Mouse (Mus musculus) layer of hippocampus, postnatal 36 days (tissue): ENCODE measurements around the gene Prr14. TPM values are rescaled to one million over a fixed set of nuclear protein-coding genes. Genes with fewer than 3 reads are reported as not detected.
"Not testable (repeated sequence)": the region's sequence is repeated elsewhere in the genome, so short reads cannot be mapped to it uniquely, and the experiment has no call there.

Source experiments
- DNase-seq, 2 experiments: peaks; one replicate each; pipeline ENCODE4 v3.0.0; 2022
- total RNA-seq, 2 experiments: library from RNA; stranded (reverse); gene quantifications; 2 replicates each; pipeline ENCODE4 v1.2.3; 2021

The Prr14 gene
- 10 to 100 TPM; 27.6 to 30.5 TPM for total RNA-seq

DNA sequence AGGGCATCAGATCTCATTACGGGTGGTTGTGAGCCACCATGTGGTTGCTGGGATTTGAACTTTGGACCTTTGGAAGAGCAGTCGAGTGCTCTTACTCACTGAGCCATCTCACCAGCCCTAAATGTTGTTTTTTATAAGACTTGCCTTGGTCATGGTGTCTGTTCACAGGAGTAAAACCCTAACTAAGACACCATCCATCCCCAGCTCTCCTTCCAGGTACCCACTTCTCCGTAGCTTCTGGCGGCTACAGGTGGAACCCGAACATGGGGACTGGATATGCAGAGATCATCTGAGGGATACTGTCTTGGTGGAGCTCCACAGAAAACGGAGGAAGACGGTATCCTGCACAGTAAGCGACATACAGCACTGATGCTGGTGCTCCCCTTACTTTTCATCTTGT lies at the start of gene Prr14:
TSS of gene Prr14 (plus strand) at position 301 of the 400 bp plus-strand sequence.
- not testable (repeated sequence) for DNase-seq

GRCm38 (mm10) chr7:127411418-127411817 lies 48.0 kb upstream of the Prr14 start:
- DNase-seq: no peak

DNA sequence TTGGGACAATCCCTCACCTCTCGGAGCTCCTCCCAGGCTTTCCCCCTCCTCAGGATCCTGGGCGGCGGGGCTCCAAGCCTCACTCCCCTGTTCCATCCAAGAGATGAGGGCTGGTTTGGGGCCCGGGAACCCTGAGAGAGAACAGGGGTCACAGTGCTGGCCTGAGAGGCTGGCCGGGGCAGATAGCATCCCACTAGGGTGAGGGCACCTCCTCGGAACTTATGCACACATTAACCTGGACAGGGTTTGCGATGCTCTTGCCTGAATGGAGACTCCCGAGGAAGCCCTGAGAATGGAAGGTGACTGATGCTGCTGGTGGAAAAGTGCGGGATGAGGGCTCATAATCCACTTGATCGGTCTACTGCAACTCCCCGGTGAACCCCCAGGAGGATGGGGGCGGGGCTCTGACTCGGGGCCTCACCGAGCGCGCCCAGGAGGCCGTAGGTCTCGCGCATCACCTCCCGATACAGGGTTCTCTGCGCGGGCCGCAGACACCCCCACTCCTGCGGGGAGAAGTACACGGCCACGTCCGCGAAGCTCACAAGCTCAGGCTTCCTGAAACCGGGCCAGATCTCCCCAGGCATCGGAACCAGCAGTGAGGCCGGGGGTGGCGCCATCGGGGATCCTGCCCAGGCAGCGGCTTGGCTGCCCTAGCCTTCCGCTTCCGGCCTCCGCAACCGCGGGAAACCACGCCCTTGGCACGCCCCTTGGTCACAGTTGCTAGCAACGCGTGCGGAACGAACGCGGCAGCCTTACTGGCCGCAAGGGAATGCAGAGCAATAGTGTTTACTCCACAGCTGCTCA lies 37.8 kb upstream of the Prr14 start, which contains the start of gene Zfp688:
TSS of gene Zfp688 (minus strand) at position 681 of the 804 bp plus-strand sequence.
- DNase-seq: peak; percentile 93

- peak; percentile 24 to 37 for DNase-seq
Measured at GRCm38 (mm10) chr7:127422247-127422646, 37.2 kb upstream of the Prr14 start.

GRCm38 (mm10) chr7:127425291-127425690 lies 34.1 kb upstream of the Prr14 start:
- no peak for DNase-seq

- no peak for DNase-seq
Measured at GRCm38 (mm10) chr7:127425911-127426310, 33.5 kb upstream of the Prr14 start.

GRCm38 (mm10) chr7:127426354-127426753 lies 33.1 kb upstream of the Prr14 start:
- no peak for DNase-seq

DNA sequence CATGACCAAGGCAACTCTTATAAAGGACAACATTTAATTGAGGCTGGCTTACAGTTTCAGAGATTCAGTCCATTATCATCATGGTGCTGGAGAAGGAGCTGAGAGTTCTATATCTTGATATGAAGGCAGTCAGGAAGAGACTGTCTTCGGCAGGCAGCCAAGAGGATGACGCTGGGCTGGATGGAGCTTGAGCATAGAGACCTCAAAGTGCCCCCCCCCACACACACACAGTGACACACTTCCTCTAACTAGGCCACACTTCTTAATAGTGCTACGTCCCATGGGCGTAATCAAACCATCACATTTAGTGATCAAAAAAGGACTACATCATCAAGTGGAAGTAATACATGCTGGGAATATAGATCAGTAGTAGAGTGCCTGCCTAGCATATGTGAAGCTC lies 24.2 kb upstream of the Prr14 start:
- DNase-seq: no peak

DNA sequence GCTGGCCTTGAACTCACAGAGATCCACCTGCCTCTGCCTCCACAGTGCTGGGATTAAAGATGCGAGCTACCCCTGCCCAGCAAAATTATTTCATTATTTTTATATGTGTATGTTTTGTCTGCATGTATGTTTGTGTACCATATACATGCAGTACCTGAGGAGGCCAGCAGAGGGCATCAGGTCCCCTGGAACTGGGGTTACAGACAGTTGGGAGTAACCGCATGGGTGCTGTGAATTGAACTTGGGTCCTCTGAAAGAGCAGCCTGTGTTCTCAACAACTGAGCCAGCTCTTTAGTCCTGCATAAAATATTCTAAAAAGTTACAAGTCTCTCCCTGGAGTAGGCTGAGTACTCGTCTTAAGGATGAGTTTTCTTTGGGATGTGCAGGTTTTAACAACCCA lies 21.7 kb upstream of the Prr14 start:
- no peak for DNase-seq

DNA sequence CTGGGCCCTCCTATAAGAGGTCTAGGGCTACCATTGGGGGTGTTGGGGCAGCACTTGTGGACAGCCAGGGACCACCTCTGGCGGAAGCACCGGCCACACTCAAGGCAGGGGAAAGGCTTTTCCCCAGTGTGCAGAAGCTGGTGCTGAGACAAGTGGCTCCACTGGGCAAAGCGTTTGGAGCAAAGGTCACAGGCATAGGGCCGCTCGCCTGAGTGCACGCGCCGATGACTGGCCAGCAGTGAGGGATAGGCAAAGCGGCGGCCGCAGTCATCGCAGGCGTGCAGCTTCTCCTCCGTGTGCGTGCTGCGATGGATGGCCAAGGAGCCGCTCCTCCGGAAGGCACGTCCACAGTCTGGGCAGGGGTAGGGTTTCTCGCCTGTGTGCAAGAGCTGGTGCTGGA lies 15.4 kb upstream of the Prr14 start:
- DNase-seq: no peak

DNA sequence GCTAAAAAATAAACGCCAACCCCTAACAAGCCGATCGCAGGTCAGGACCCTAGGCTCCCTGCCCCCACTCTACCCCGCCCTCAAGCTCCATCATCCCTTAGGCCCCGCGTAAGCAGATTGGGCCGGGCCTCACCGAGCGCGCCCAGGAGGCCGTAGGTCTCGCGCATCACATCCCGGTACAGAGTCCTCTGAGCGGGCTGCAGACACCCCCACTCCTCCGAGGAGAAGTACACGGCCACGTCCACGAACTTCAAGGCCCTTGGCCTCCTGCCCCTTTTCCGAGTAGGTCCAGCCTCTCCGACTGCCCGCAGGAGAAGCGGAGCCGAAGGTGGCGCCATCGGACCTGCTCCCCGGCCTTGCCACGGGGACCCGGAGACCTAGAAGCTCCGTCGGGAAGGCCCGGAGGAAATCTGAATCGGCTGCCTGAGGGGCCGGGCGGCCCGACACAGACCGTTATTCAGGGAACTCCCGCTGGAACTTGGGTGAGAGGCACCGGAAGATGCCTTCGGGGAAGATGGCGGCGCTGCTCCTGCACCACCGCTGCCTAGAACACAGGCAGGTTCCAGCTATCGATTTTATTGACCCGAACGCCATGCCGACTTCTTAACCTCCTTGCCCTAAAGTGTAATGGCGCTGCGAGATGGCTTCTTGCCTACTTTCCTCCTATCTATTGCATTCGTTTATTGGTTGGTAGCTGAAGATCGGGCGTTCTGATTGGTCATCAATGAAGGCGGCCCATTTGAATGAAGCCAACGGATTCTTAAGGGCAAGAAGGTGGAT lies 10.7 kb upstream of the Prr14 start, which contains the start of gene Zfp689:
TSS of gene Zfp689 (minus strand) at position 638 of the 780 bp plus-strand sequence.
- peak; percentile 87 to 89 for DNase-seq

- DNase-seq: no peak
Measured at GRCm38 (mm10) chr7:127449966-127450365, 9.4 kb upstream of the Prr14 start.

DNA sequence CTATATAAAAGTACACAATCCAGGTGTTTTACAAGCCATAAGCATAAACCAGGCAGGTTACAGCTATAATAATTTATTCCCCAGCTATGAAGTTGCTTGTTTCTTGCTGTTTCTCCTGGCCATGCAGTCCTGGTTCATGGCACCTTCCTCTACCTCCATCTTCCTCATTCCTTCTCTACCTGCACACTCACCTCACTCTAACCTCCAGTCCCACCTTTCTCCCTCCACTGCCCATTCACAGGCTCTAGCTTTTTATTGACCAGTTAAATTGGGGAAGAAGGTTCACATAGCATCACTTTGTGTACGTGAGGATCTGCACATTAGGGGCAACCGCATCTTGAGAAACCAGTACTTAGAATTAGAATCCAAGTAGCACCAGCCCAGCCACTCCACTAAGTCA lies 6.4 kb upstream of the Prr14 start:
- DNase-seq: no peak

- DNase-seq: no peak
Measured at GRCm38 (mm10) chr7:127454905-127455304, 4.5 kb upstream of the Prr14 start.

- DNase-seq: not testable (repeated sequence)
Measured at GRCm38 (mm10) chr7:127458371-127459122, 864 bp upstream of the Prr14 start.

- no peak for DNase-seq
Measured at GRCm38 (mm10) chr7:127465191-127465590, 5.8 kb downstream of the Prr14 start.

DNA sequence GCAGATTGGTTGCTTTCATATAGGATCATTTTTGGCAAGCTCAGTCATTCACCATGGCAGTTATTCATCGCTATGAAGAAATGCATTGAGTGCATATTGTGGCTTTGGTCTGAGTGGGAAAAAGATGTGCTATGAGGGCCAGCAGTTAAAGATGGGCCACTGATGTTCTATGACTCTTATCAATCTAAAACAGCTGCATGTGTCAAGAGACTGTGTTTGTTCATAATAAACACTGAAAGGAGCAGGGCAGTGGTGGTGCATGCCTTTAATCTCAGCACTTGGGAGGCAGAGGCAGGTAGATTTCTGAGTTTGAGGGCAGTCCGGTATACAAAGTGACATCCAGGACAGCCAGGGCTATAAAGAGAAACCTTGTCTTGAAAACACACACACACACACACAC lies 6.3 kb downstream of the Prr14 start:
- DNase-seq: not testable (repeated sequence)

DNA sequence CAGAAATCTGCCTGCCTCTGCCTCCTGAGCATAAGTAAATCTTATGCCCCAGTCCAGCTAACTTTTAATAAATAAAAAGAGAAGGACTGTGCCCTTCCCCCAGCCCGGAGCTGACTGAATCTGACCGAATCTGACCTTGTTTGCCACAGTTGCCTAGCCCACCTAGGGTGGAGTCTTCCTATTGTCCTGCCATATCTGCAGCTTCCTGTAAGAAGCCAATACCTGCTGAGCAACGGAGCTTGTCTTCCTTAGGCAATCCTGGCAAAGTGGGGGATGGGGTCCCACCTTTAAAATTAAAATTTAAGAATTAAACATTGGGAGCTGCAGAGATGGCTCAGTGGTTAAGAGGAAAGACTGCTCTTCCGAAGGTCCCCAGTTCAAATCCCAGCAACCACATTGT lies 7.2 kb downstream of the Prr14 start:
- DNase-seq: no peak

DNA sequence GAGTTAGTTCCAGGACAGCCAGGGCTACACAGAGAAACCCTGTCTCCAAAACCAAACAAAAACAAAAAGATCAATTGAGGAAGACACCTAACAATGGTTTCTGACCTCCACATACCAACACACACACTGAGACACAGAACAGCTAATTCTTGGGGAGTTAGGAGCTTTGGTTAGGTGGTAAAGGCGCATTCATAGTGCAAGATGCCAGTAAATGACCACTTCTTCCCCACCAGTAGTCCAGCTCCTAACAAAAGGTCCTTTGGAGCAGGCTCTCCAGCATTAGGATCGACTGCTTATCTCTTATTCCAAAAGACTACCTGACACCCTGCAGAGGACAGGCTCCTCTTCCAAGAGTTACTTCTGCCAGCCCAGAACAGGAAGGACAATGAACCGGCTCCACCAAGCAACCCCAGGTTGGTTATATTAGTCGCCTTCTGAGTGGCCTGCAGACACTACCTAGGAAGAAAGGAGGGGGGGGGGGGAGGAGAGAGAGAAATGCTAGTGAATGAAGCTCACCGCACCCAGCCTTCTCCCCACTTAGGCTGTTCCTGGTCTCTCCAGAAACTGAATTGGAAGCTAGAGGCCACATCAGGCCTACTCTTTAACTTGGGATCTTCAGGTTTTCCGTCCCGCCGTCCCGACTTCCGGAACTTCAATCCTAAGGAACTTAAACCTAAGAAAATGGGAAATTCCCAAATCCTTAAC lies 10.8 kb downstream of the Prr14 start:
- no peak for DNase-seq

DNA sequence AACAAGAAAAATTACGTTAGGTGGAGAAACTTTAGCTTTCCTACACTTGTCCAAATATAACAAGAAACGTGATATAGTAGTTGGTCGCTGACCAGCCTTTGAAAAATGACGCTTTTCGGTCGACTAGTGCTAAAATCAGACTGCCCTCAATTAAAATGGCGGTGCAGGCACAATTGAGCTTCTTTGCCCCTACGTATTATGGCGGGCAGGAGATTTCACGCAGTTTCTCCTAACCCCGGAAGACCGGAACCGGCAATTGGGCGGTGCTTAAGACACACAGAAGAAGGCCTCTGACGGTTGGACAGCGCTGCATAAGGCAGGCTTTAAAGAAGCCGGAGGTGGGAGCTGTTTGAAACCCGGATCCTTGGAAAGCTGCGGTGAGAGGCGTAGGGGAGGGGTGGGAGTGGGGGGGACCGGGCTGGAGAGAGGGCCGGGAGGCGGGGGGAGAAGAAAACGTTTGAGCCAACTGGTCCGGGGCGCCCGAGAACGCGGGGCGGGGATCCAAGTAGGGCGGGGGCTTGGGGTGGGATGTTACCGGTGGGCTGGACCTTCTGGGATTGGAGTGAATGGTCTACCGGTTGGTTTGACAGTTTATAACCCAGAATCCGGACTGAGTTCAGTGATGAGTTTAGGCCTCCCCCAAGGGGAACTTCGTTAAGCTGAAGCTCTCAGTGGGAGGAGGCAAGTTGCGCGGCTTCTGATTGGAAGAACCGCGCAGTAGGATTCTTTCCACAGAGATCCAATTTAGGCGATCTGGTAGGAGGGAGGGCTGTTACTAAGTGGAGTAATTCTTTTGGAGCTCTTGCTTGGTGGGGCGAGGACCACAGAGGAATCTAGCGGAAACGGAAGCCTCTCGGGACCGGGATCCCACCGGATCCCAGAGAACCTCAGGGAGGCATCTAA lies 11.6 kb downstream of the Prr14 start:
- peak; percentile 90 to 92 for DNase-seq

GRCm38 (mm10) chr7:127471646-127472010 lies 12.2 kb downstream of the Prr14 start:
- DNase-seq: no peak
